Mouse (Mus musculus) heart, adult 18-20 months (tissue): ENCODE results near the gene Dtnb. TPM values are rescaled to one million over a fixed set of nuclear protein-coding genes. Genes with fewer than 3 reads are reported as not detected.
"Not testable (repeated sequence)": the region's sequence is repeated elsewhere in the genome, so short reads cannot be mapped to it uniquely, and the experiment has no call there.

Experiments
- DNase-seq, 2 experiments: peaks; one replicate each; pipeline ENCODE4 v3.0.0; 2021 to 2022; ENCODE audit warnings: mixed read lengths in 1 of 2
- long read RNA-seq, 2 experiments: library from polyadenylated mRNA; stranded (forward); transcript quantifications; one replicate each; pipeline ENCODE4 v2.0.0; 2021
- total RNA-seq, 2 experiments: library from RNA; stranded (reverse); gene quantifications; 2 replicates each; pipeline ENCODE4 v1.2.3; 2021

The Dtnb gene
- 1 to 10 TPM; 7.9 to 9.1 TPM for total RNA-seq
- long read RNA-seq, experiment 1, partial matches to known transcripts = 0 of 1 reads
- long read RNA-seq, experiment 1, other reads (novel, unspliced or antisense) = 1 of 1 reads
- long read RNA-seq, experiment 2, partial matches to known transcripts = 1 of 3 reads
- long read RNA-seq, experiment 2, other reads (novel, unspliced or antisense) = 1 of 3 reads

GRCm38 (mm10) chr12:3571787-3572580, at the start of gene Dtnb:
TSS of gene Dtnb (plus strand) at chr12:3572381.
- peak; percentile 75 to 79 for DNase-seq

GRCm38 (mm10) chr12:3525536-3525935, 46.6 kb upstream of the Dtnb start:
- no peak for DNase-seq

GRCm38 (mm10) chr12:3535446-3535845, 36.7 kb upstream of the Dtnb start:
- DNase-seq = not testable (repeated sequence)

GRCm38 (mm10) chr12:3537616-3538015, 34.6 kb upstream of the Dtnb start:
- DNase-seq = no peak

- no peak for DNase-seq
Measured at GRCm38 (mm10) chr12:3538036-3538435, 34.1 kb upstream of the Dtnb start.

GRCm38 (mm10) chr12:3539605-3540004, 32.6 kb upstream of the Dtnb start:
- DNase-seq = no peak

GRCm38 (mm10) chr12:3540871-3541270, 31.3 kb upstream of the Dtnb start:
- DNase-seq = no peak

GRCm38 (mm10) chr12:3545451-3545850, 26.7 kb upstream of the Dtnb start:
- no peak for DNase-seq

GRCm38 (mm10) chr12:3546121-3546658, 26.0 kb upstream of the Dtnb start:
- DNase-seq = no peak

GRCm38 (mm10) chr12:3546781-3547180, 25.4 kb upstream of the Dtnb start:
- DNase-seq = no peak

GRCm38 (mm10) chr12:3547506-3547905, 24.7 kb upstream of the Dtnb start:
- no peak for DNase-seq

GRCm38 (mm10) chr12:3547911-3548310, 24.3 kb upstream of the Dtnb start:
- DNase-seq = no peak

GRCm38 (mm10) chr12:3548582-3549211, 23.5 kb upstream of the Dtnb start:
- peak; percentile 37 to 46 for DNase-seq

- no peak for DNase-seq
Measured at GRCm38 (mm10) chr12:3550280-3550679, 21.9 kb upstream of the Dtnb start.

GRCm38 (mm10) chr12:3557414-3558319, 14.5 kb upstream of the Dtnb start:
- DNase-seq = no peak

GRCm38 (mm10) chr12:3560596-3560995, 11.6 kb upstream of the Dtnb start:
- peak; percentile 39 to 53 for DNase-seq

- no peak for DNase-seq
Measured at GRCm38 (mm10) chr12:3561032-3561431, 11.1 kb upstream of the Dtnb start.

GRCm38 (mm10) chr12:3562806-3563205, 9.4 kb upstream of the Dtnb start:
- DNase-seq = no peak

GRCm38 (mm10) chr12:3563659-3564058, 8.5 kb upstream of the Dtnb start:
- peak; percentile 67 to 69 for DNase-seq

GRCm38 (mm10) chr12:3568461-3568991, 3.7 kb upstream of the Dtnb start:
- peak; percentile 12 to 14 for DNase-seq

- no peak for DNase-seq
Measured at GRCm38 (mm10) chr12:3570711-3571400, 1.3 kb upstream of the Dtnb start.
